In the genomic region with DNA sequence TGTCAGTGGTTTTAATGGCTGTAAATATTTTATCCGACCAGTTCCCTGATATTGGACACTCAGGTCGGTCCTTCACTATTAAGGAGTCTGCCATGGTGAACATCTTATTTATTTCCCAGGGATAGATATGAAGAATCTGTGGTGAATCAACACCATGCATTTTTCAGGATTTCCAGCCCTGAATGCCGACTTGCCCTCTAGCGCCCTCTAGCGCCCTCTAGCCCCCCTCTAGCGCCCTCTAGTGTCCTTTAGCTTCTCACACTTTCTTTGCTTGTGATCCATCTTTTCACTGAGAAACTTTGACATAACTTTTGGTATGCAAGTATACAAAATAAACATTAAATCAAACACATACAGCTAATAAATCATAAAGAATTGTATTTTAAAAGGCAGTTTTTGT, we compare ENCODE assay signal across 9 mouse cellular contexts. TPM values are rescaled to one million over a fixed set of nuclear protein-coding genes. Genes with fewer than 3 reads are reported as not detected.
DNase-seq lines count a peak whose midpoint lies in the region; ATAC-seq lines count a peak whose summit lies in the region.
"Had no signal": no experiment of that assay in that cellular context is flagged by ENCODE, and none has a peak within 500 bp of the region (broad histone marks: within the 10 kb centered on the region; RNA-seq: fewer than 3 reads in every experiment).

No protein-coding gene starts in this region.

- no peaks in the 10 kb centered on the region for H3K27me3 ChIP-seq in heart, embryonic 12.5 days (replicated peaks)

- H3K9me3 ChIP-seq in heart, embryonic 12.5 days (replicated peaks), result no peaks in the 10 kb centered on the region

- no peak overlapping the region for H3K4me2 ChIP-seq in heart, embryonic 12.5 days

- 12% methylated on average over 6 of the region's 6 CpGs for WGBS in heart, embryonic 12.5 days

- DNase-seq in heart, postnatal 14 days, result peak; percentile 75 to 82
- DNase-seq in A20 (ENCODE audit: low read depth, low spot score), result peak; percentile 56
- peak; percentile 85 for DNase-seq in NIH3T3 (ENCODE audit: low read depth)
- peak; percentile 86 to 91 for DNase-seq in cerebellum, postnatal 10 days
- peak; percentile 63 to 76 for DNase-seq in kidney, postnatal 25 days
- DNase-seq in urinary bladder, postnatal 25 days (ENCODE audit: low spot score), result peak; percentile 67

- H3K9ac ChIP-seq in heart, embryonic 12.5 days, result no peak overlapping the region

- ATAC-seq in heart, embryonic 12.5 days (ENCODE audit: insufficient number of reproducible peaks, low FRiP score), result no peak
- ATAC-seq in megakaryocyte progenitor cell, adult 5-6 weeks (replicated peaks; ENCODE audit: poor library complexity), result peak; percentile 71

- H3K4me3 ChIP-seq in heart, embryonic 12.5 days, result no peak overlapping the region

- intact Hi-C loops in heart, postnatal 14 days (cut with DNase I), result loop anchor here (2.0 to 5.0 kb wide), 2 partner anchors 45 to 269 kb away; no protein-coding TSS in a partner anchor

- peaks cover 7% of the 10 kb centered on the region; the same call in 1 of the 2 replicates for H3K4me1 ChIP-seq in heart, embryonic 12.5 days (replicated peaks)

- peaks cover 58% of the 10 kb centered on the region for H3K36me3 ChIP-seq in heart, embryonic 12.5 days

- no peak overlapping the region for H3K27ac ChIP-seq in heart, embryonic 12.5 days (ENCODE audit: poor library complexity, severe bottlenecking)
- H3K27ac ChIP-seq: macrophage had no signal

RNA-seq across cellular contexts. Expression of a gene that starts 22.8 kb away (rescaled TPM):
- total RNA-seq in heart, postnatal 14 days (2021), result 10 to 100 TPM; 30.5 to 31.5 TPM
- 0.42 and 0.49 TPM in 2 replicates for polyA plus RNA-seq in heart, embryonic 12.5 days (2016; fragmentation: Nextera tagmentation; extraction: Ambion mirVana)
- not detected in 2 replicates for total RNA-seq in megakaryocyte progenitor cell, adult 5-6 weeks (2015)
- total RNA-seq in megakaryocyte progenitor cell, adult 5-6 weeks (2017), result 0.21 TPM in 1 of 2 replicates, not detected in the other
- polyA plus RNA-seq: macrophage had no signal

RNA-seq across cellular contexts. Expression of a gene that starts 45.8 kb away (rescaled TPM):
- 10 to 100 TPM in 1 of 2 experiments, 1 to 10 TPM in 1; 7.9 to 11.9 TPM for total RNA-seq in heart, postnatal 14 days (2021)
- 51.7 and 52.8 TPM in 2 replicates for polyA plus RNA-seq in heart, embryonic 12.5 days (2016; fragmentation: Nextera tagmentation; extraction: Ambion mirVana)
- 1.2 and 2.3 TPM in 2 replicates for total RNA-seq in megakaryocyte progenitor cell, adult 5-6 weeks (2015)
- 1.7 TPM in 2 replicates for total RNA-seq in megakaryocyte progenitor cell, adult 5-6 weeks (2017)

Comparison
In these comparisons a context has a peak if more than half of its experiments do, and no peak if none do; other contexts are left out.
1. RNA of a gene that starts 22.8 kb away (total RNA-seq): 30.5 to 31.5 TPM in heart, postnatal 14 days; 0.21 TPM in megakaryocyte progenitor cell, adult 5-6 weeks; every median in the first group is over 10 times any median in the second.
2. Peak in every context shown above with its lines, with median percentiles within 50 percentile points of each other: DNase-seq.